Mouse (Mus musculus): ENCODE measurements at regions not wholly inside any gene's neighbourhood (a gene's known extent, or its start where the extent isn't known, plus 50 kb on each side); places are given as distances from the start of the nearest gene placed in this dataset.

DNA sequence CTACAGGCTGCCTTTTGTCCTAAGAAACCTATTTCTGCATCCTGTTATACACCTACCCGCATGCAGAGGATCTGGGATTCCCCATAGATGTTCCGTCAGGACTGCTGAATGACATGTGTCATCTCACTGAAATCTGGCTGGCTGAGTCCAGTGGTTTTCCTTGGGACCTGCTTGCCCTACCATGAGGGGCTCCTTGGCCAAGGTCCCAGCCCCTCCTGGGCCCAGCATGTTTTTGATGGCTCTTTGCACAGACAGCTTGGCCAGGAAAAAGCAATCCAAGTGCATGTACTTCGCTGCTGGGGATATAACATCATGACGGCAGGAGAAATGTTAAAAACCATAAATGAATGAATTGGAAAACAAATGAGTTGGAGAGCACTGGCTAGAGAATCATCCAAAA lies 320.8 kb downstream of the Cxcl12 start:
- Histone ChIP-seq H3K4me1 (ENCODE audit: control insufficient read depth, insufficient read depth, low read length) (peaks cover 7% of the 10 kb centered on the region), H3K27ac (ENCODE audit: insufficient read depth, low read depth, low read length) (no peak overlapping the region), H3K4me3 (ENCODE audit: insufficient read depth, low read length) (no peak overlapping the region)
- no peak for TF ChIP-seq POLR2A (IDR thresholded peaks at IDR 0.05; ENCODE audit: borderline replicate concordance, low read depth, low read length)
- TF ChIP-seq CTCF (IDR thresholded peaks at IDR 0.05; ENCODE audit: low read depth, low read length) = no peak

DNA sequence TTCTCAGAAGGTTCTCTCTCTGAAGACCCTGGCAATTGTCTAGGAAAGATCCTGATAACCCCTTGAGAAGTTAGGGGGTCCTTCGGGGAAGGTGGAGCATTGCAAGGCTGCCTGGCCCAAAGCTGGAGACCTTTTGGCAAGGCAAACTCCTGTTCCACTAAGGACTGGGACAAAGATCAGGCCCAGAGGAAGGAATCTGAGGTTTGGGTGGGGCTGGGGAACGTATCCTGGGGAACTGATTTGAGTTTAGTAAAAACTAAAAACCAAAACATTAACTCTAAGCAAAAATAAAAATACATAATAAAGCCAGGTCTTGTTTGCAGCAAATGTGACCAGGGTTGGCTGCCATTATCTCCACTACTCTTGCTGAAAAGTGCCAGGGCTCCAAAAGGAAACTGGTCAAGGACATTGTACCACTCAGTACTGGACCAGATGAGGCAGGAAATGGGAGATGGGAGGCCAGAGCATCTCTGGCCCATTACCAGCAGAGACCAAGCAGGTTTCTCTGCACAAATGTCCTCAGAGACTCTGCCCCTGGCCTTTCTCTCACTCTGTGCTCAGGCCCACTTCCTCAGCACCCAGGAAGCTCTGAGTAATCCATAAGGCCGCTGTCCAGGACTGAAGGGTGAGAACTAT lies 321.5 kb downstream of the Cxcl12 start:
- H3K27ac ChIP-seq (ENCODE audit: insufficient read depth, low read depth, low read length) = no peak overlapping the region
- no peak overlapping the region for H3K4me3 ChIP-seq (ENCODE audit: insufficient read depth, low read length)
- peaks cover 7% of the 10 kb centered on the region for H3K4me1 ChIP-seq (ENCODE audit: control insufficient read depth, insufficient read depth, low read length)
- no peak for TF ChIP-seq CTCF (IDR thresholded peaks at IDR 0.05; ENCODE audit: low read depth, low read length)
- TF ChIP-seq POLR2A (IDR thresholded peaks at IDR 0.05; ENCODE audit: borderline replicate concordance, low read depth, low read length) = no peak

DNA sequence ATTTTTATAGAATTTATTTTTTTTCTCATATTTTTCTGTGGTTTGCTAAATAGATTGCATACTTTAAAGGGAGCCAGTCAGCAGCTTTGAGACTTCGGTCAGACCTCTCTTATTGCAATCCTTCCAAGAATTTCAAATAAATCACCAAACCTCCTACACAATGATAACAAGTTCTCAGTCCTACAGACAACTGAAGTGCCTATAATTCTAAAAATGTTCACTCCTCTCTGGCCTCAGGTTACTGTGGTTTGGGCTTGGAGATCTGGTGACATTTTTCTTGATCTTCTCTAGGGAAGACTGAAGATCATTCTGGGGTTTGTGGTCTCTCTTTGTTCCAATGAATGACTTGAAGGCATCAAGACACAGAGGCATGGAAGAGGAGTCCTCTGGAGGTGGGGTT lies 326.6 kb downstream of the Cxcl12 start:
- no peak overlapping the region for H3K4me3 ChIP-seq (ENCODE audit: insufficient read depth, low read length)
- peaks cover 22% of the 10 kb centered on the region for H3K4me1 ChIP-seq (ENCODE audit: control insufficient read depth, insufficient read depth, low read length)
- no peak for TF ChIP-seq POLR2A (IDR thresholded peaks at IDR 0.05; ENCODE audit: borderline replicate concordance, low read depth, low read length)
- TF ChIP-seq CTCF (IDR thresholded peaks at IDR 0.05; ENCODE audit: low read depth, low read length) = no peak
- no peak overlapping the region for H3K27ac ChIP-seq (ENCODE audit: insufficient read depth, low read depth, low read length)

DNA sequence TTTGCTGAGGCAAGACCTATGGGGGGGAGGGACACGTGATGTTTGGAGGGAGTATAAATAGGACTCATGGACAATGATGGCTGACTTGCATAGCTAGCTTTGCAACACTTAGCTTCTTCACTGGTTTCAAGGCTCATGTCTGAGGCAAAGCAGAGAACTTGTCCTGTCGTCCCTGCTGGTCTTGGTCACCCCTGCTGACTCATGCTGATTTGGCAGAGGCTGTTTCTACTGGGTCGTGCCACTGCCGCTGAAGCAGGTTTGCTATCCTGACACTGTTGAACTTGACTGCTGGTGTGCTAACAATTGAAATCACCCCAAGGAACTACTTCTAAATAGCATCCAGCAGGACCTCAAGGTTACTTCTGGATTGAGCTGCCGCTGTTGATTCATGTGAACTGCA lies 329.0 kb downstream of the Cxcl12 start:
- TF ChIP-seq CTCF (IDR thresholded peaks at IDR 0.05; ENCODE audit: low read depth, low read length) (no peak), POLR2A (IDR thresholded peaks at IDR 0.05; ENCODE audit: borderline replicate concordance, low read depth, low read length) (no peak)
- Histone ChIP-seq H3K4me1 (ENCODE audit: control insufficient read depth, insufficient read depth, low read length) (peaks cover 15% of the 10 kb centered on the region), H3K27ac (ENCODE audit: insufficient read depth, low read depth, low read length) (peak overlapping the region; percentile 20; the same call in 1 of the 2 replicates), H3K4me3 (ENCODE audit: insufficient read depth, low read length) (no peak overlapping the region)

DNA sequence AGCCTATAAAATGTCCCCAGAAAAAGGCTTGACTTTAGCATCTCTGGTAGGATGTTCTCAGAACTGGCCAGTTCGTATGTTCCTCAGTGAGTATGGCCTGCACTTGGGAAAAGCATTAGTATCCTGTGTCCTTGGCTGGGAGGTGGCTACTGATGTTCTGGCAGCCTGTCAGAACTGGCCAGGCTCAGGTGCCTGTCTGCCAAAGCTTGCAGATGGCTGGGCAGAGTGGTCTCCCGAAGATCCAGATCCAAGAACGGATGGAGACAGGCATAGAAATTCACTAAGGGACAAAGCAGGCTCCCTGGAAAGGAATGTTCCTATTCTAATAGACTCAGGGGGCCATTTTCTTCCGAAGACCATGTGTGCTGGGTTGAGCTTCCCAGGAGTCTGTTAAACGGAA lies 329.6 kb downstream of the Cxcl12 start:
- peaks cover 15% of the 10 kb centered on the region for H3K4me1 ChIP-seq (ENCODE audit: control insufficient read depth, insufficient read depth, low read length)
- H3K27ac ChIP-seq (ENCODE audit: insufficient read depth, low read depth, low read length) = no peak overlapping the region
- H3K4me3 ChIP-seq (ENCODE audit: insufficient read depth, low read length) = no peak overlapping the region
- TF ChIP-seq CTCF (IDR thresholded peaks at IDR 0.05; ENCODE audit: low read depth, low read length) (no peak), POLR2A (IDR thresholded peaks at IDR 0.05; ENCODE audit: borderline replicate concordance, low read depth, low read length) (no peak)

DNA sequence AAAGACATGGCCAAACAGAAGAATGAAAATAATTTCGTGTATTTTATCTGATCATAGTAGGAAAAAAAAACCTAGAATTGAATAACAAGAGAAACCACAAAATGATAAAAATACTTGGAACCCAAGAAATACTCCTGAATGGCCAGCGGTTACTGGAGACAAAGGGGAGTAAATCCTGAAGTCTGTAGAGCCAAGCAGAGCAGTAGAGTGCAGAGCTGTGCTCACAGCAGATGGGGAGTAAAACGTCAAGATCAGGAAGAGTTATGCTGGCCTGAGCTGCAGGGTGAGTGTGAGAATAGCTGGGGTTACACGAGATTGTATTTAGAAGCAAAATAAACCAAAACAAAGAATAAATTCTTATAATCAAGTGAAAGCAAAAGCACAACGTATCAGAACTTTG lies 334.0 kb downstream of the Cxcl12 start:
- Histone ChIP-seq H3K27ac (ENCODE audit: insufficient read depth, low read depth, low read length) (no peak overlapping the region), H3K4me1 (ENCODE audit: control insufficient read depth, insufficient read depth, low read length) (peaks cover 8% of the 10 kb centered on the region), H3K4me3 (ENCODE audit: insufficient read depth, low read length) (no peak overlapping the region)
- no peak for TF ChIP-seq CTCF (IDR thresholded peaks at IDR 0.05; ENCODE audit: low read depth, low read length)
- TF ChIP-seq POLR2A (IDR thresholded peaks at IDR 0.05; ENCODE audit: borderline replicate concordance, low read depth, low read length) = no peak

DNA sequence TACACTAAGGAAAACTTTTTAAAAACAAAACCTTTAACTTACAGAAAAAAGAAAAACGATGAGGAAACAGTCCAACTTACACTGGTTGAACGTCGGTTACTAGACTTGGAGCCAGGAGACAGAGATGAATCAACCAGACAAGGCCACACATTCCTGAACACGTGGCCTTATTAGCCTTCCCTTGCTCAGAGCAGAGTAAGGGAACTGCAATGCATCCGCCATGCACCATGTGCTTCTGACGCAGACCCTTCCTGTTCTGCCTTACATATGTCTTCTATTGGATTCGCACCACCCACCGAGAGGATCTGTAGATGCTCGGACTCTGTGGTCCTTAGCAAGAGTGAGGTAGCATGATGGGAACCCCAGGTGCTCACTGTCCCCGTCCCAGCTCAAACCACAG lies 336.2 kb upstream of the Zfp637 start:
- peaks cover 5% of the 10 kb centered on the region; the same call in 1 of the 2 replicates for H3K4me1 ChIP-seq (ENCODE audit: control insufficient read depth, insufficient read depth, low read length)
- TF ChIP-seq CTCF (IDR thresholded peaks at IDR 0.05; ENCODE audit: low read depth, low read length) (no peak), POLR2A (IDR thresholded peaks at IDR 0.05; ENCODE audit: borderline replicate concordance, low read depth, low read length) (no peak)
- no peak overlapping the region for H3K4me3 ChIP-seq (ENCODE audit: insufficient read depth, low read length)
- H3K27ac ChIP-seq (ENCODE audit: insufficient read depth, low read depth, low read length) = no peak overlapping the region

DNA sequence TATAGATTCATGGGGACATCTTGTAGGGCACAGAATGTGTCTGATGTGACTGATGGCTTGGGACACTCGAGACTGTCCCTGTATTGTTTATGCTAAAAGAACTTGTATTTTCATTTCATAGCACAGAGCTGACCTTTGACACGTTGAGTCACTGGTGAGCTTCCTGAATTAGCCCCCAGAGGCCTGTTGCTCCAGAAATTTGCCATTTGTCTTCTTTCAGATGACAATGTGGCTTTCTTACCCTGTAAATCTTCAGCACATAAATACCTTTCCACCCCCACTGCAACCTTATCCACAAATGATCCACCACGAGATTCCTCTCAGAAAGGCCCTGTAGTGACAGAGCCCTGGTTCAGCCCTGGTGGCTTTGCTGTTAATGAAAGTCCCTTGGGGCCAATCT lies 335.5 kb upstream of the Zfp637 start:
- no peak overlapping the region for H3K27ac ChIP-seq (ENCODE audit: insufficient read depth, low read depth, low read length)
- peaks cover 5% of the 10 kb centered on the region; the same call in 1 of the 2 replicates for H3K4me1 ChIP-seq (ENCODE audit: control insufficient read depth, insufficient read depth, low read length)
- TF ChIP-seq POLR2A (IDR thresholded peaks at IDR 0.05; ENCODE audit: borderline replicate concordance, low read depth, low read length) (no peak), CTCF (IDR thresholded peaks at IDR 0.05; ENCODE audit: low read depth, low read length) (no peak)
- no peak overlapping the region for H3K4me3 ChIP-seq (ENCODE audit: insufficient read depth, low read length)

DNA sequence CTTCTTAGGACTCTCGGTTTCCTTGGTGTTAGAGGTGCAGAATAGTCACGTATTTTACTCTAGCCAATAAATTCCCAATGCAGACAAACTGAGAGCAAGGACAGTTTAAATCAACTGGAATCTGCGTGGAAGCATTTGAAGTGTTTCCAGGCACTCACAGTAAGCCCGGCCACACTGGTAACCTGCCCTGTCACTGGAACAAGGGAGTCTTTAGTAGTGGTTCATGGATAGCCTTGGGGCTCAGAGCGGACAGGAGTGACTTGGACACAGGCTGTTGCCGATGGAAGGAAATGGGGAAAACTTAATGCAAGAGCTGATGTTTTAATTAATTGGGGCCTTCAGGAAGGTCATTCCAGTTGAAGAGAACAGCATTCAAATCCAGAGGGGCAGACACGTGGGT lies 334.4 kb upstream of the Zfp637 start:
- H3K27ac ChIP-seq (ENCODE audit: insufficient read depth, low read depth, low read length) = no peak overlapping the region
- TF ChIP-seq CTCF (IDR thresholded peaks at IDR 0.05; ENCODE audit: low read depth, low read length) (no peak), POLR2A (IDR thresholded peaks at IDR 0.05; ENCODE audit: borderline replicate concordance, low read depth, low read length) (no peak)

DNA sequence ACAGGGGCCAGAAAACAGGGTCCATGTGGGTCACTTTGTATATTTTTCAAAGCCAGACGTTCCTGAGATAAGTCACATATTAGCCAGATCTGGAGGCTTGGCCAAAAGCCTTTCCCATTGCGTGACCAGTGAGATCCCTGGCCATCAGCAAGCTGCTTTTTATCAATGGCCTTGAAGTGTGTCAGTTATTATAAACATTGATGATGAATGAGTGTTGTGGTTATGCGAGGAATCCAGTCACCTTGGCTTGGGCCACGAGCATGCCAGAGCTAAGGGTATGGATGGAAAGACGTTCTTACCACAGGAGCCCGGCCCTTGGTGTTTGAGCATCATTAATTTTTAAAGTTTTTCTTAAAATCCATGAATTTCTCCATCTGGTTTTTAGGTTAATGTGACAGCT lies 332.1 kb upstream of the Zfp637 start:
- Histone ChIP-seq H3K27ac (ENCODE audit: insufficient read depth, low read depth, low read length) (no peak overlapping the region), H3K4me3 (ENCODE audit: insufficient read depth, low read length) (no peak overlapping the region), H3K4me1 (ENCODE audit: control insufficient read depth, insufficient read depth, low read length) (peaks cover 5% of the 10 kb centered on the region; the same call in 1 of the 2 replicates)
- no peak for TF ChIP-seq POLR2A (IDR thresholded peaks at IDR 0.05; ENCODE audit: borderline replicate concordance, low read depth, low read length)

More for the DNA sequence above, 334.4 kb upstream of the Zfp637 start:
- peaks cover 5% of the 10 kb centered on the region; the same call in 1 of the 2 replicates for H3K4me1 ChIP-seq (ENCODE audit: control insufficient read depth, insufficient read depth, low read length)
- H3K4me3 ChIP-seq (ENCODE audit: insufficient read depth, low read length) = no peak overlapping the region
